In the genomic region with DNA sequence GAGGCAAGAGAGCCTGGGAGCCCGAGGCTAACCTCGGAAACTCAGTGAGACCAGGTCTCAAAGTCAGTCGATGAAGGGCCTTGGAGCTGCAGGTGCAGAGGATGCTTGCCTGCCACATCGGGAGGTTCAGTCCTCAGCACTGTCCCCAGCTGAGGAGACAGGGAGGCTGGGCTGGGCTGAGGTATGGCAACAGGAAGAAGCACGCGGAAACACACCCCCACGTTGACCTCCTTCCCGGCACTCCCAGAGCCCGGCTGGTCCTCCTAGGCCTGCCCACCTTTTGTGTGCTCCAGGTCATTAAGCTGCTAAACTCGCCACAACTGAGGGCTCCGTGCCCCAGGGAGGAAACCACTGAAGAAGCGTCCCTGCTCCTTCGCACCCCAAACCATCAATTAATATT, we compare ENCODE assay signal across 23 mouse cellular contexts. TPM values are rescaled to one million over a fixed set of nuclear protein-coding genes. Genes with fewer than 3 reads are reported as not detected.
DNase-seq lines count a peak whose midpoint lies in the region; ATAC-seq and TF ChIP-seq lines count a peak whose summit lies in the region.
"Had no signal": no experiment of that assay in that cellular context is flagged by ENCODE, and none has a peak within 500 bp of the region (broad histone marks: within the 10 kb centered on the region; RNA-seq: fewer than 3 reads in every experiment).

Gene Capn12, plus strand, starts transcription at position 224 of the 400 bp plus-strand sequence.

- no peaks in the 10 kb centered on the region for H3K9me3 ChIP-seq in kidney, embryonic 15.5 days (replicated peaks)
- no peaks in the 10 kb centered on the region for H3K9me3 ChIP-seq in E14TG2a.4 (ENCODE audit: low read length)
- H3K9me3 ChIP-seq: forebrain, embryonic 15.5 days; heart, embryonic 10.5 days; hindbrain, embryonic 15.5 days; midbrain, embryonic 12.5 days; neural tube, embryonic 13.5 days had no signal

- H3K27me3 ChIP-seq in kidney, embryonic 15.5 days: 0 out of 2 replicates have a peak, but pooled peaks cover under 1% of the 10 kb centered on the region
- peaks cover 25% of the 10 kb centered on the region for H3K27me3 ChIP-seq in E14TG2a.4 (ENCODE audit: insufficient read depth, low read length)
- H3K27me3 ChIP-seq: forebrain, embryonic 15.5 days; hindbrain, embryonic 15.5 days; neural tube, embryonic 13.5 days; Patski had no signal

- no peak for TF ChIP-seq CTCF in E14TG2a.4 (conservative IDR thresholded peaks at IDR 0.05; ENCODE audit: low read length)

- intact Hi-C loops in left cerebral cortex, postnatal 14 days (cut with DNase I): no loop called here

- 0 out of 2 replicates have a peak within 1 kb of the TSS, but pooled peaks have one; percentile 9 for H3K27ac ChIP-seq in kidney, embryonic 15.5 days
- H3K27ac ChIP-seq: forebrain, embryonic 15.5 days; heart, embryonic 10.5 days; hindbrain, embryonic 15.5 days; macrophage; midbrain, embryonic 12.5 days; neural tube, embryonic 13.5 days had no signal

- H3K4me3 ChIP-seq in kidney, embryonic 15.5 days (replicated peaks): no peak within 1 kb of the TSS
- H3K4me3 ChIP-seq in E14TG2a.4 (replicated peaks; ENCODE audit: low read length): 0 out of 2 replicates have a peak within 1 kb of the TSS, but pooled peaks have one; percentile 20
- H3K4me3 ChIP-seq: forebrain, embryonic 15.5 days; heart, embryonic 10.5 days; hindbrain, embryonic 15.5 days; midbrain, embryonic 12.5 days; neural tube, embryonic 13.5 days had no signal

- peaks cover 12% of the 10 kb centered on the region for H3K4me1 ChIP-seq in kidney, embryonic 15.5 days
- peaks cover 54% of the 10 kb centered on the region for H3K4me1 ChIP-seq in E14TG2a.4 (replicated peaks; ENCODE audit: low read depth, low read length)
- H3K4me1 ChIP-seq: forebrain, embryonic 15.5 days; hindbrain, embryonic 15.5 days had no signal

- ATAC-seq in kidney, embryonic 15.5 days (replicated peaks; ENCODE audit: low FRiP score): no peak
- ATAC-seq: forebrain, embryonic 15.5 days; Patski had no signal

- H3K9ac ChIP-seq in kidney, embryonic 15.5 days: no peak within 1 kb of the TSS
- H3K9ac ChIP-seq: forebrain, embryonic 15.5 days; hindbrain, embryonic 15.5 days; lung, embryonic 14.5 days; midbrain, embryonic 12.5 days; neural tube, embryonic 13.5 days had no signal

- H3K36me3 ChIP-seq in kidney, embryonic 15.5 days: no peaks in the 10 kb centered on the region
- no peaks in the 10 kb centered on the region for H3K36me3 ChIP-seq in E14TG2a.4 (ENCODE audit: insufficient read depth, low read length)
- H3K36me3 ChIP-seq: forebrain, embryonic 15.5 days; heart, embryonic 10.5 days; hindbrain, embryonic 15.5 days; midbrain, embryonic 12.5 days; neural tube, embryonic 13.5 days had no signal

- H3K4me2 ChIP-seq in kidney, embryonic 15.5 days: peak within 1 kb of the TSS; percentile 25
- H3K4me2 ChIP-seq: forebrain, embryonic 15.5 days; hindbrain, embryonic 15.5 days; liver, embryonic 11.5 days; lung, embryonic 14.5 days; midbrain, embryonic 12.5 days; neural tube, embryonic 13.5 days had no signal

- WGBS in kidney, embryonic 15.5 days: 27% methylated on average over 13 of the region's 13 CpGs

- DNase-seq in kidney, adult 8-10 months: no peak
- peak; percentile 33 for DNase-seq in ZHBTc4 (ENCODE audit: low read depth, low spot score)
- DNase-seq in thymus, postnatal 10 days (ENCODE audit: low spot score in 2 of 2): peak; percentile 40 to 44
- no peak for DNase-seq in left cerebral cortex, postnatal 14 days (ENCODE audit: low spot score in 2 of 2)
- DNase-seq in gastrocnemius, adult 8-10 months (ENCODE audit: low spot score in 2 of 2): no peak
- DNase-seq: cerebellum, adult 2 months; cerebellum, postnatal 36 days; gastrocnemius, postnatal 36 days; heart, postnatal 10 days; kidney, adult 11 months; kidney, postnatal 25 days; lung, embryonic 14.5 days; spleen, adult 18-20 months had no signal

RNA-seq across cellular contexts. Expression of gene Capn12, which starts in this region (rescaled TPM):
- polyA plus RNA-seq in kidney, embryonic 15.5 days (2015; fragmentation: Nextera tagmentation; extraction: Ambion mirVana): 0.36 and 0.64 TPM in 2 replicates
- 1 to 10 TPM in 1 of 2 experiments, under 1 TPM in 1; 0.59 to 1.3 TPM for total RNA-seq in left cerebral cortex, postnatal 14 days (2021)
- under 1 TPM in 1 of 4 experiments, not detected in 3; 0.11 TPM for total RNA-seq in gastrocnemius, adult 8-10 months (2022)

Comparison
In these comparisons a context has a peak if more than half of its experiments do, and no peak if none do; other contexts are left out.
1. DNase-seq: peak in ZHBTc4 (single experiment) and thymus, postnatal 10 days (2 of 2); none in kidney, adult 8-10 months (0 of 2), left cerebral cortex, postnatal 14 days (0 of 2) and gastrocnemius, adult 8-10 months (0 of 2).